Mouse (Mus musculus): ENCODE data around the gene Nol4l.

GRCm38 (mm10) chr2:153406882-153407281 is 122.9 kb downstream of the Nol4l start:
- no peak for TF ChIP-seq CTCF (IDR thresholded peaks at IDR 0.05; ENCODE audit: low read depth, low read length)
- no peak for TF ChIP-seq TAL1 (conservative IDR thresholded peaks at IDR 0.05; ENCODE audit: low read depth, low read length)
- no peak for TF ChIP-seq GATA1 (IDR thresholded peaks at IDR 0.05; ENCODE audit: borderline replicate concordance, low read length)
- TF ChIP-seq GATA2 (IDR thresholded peaks at IDR 0.05; ENCODE audit: borderline replicate concordance, low read depth, low read length): no peak

Measured in G1E (cell line).